Mouse (Mus musculus) left cerebral cortex, postnatal 25 days (tissue): ENCODE data around the gene Mxra8. TPM values are rescaled to one million over a fixed set of nuclear protein-coding genes. Genes with fewer than 3 reads are reported as not detected.
A peak's percentile ranks its signal among the peaks of the same experiment; 100 is the strongest.

Experiments used
- DNase-seq, 2 experiments: peaks; one replicate each; pipeline ENCODE4 v3.0.0; 2022; ENCODE audit warnings: low spot score in 2 of 2, mixed read lengths in 1 of 2
- intact Hi-C: fragments of 180-260 bp; cut with DNase I; formaldehyde crosslinking; loops from one replicate; pipeline ENCODE4 v1.15.1; 2025
- total RNA-seq, 2 experiments: library from RNA; stranded (reverse); gene quantifications; 2 replicates each; pipeline ENCODE4 v1.2.3; 2021

The Mxra8 gene
- total RNA-seq, 2 experiments from 2014 or later = 7.0 to 8.4 TPM

GRCm38 (mm10) chr4:155832321-155832720 is 7.2 kb upstream of the Mxra8 start:
- no peak for DNase-seq
- intact Hi-C loops = no loop called here

GRCm38 (mm10) chr4:155833234-155833633 is 6.2 kb upstream of the Mxra8 start:
- no peak for DNase-seq
- intact Hi-C loops = no loop called here

GRCm38 (mm10) chr4:155833836-155834235 is 5.6 kb upstream of the Mxra8 start:
- peak; percentile 73 to 82 for DNase-seq
- intact Hi-C loops = no loop called here

GRCm38 (mm10) chr4:155837404-155838010 is 2.0 kb upstream of the Mxra8 start:
- intact Hi-C loops = no loop called here
- DNase-seq = no peak

GRCm38 (mm10) chr4:155838187-155839153 is 1.0 kb upstream of the Mxra8 start:
- intact Hi-C loops = no loop called here
- no peak for DNase-seq

GRCm38 (mm10) chr4:155840076-155841002 is 859 bp downstream of the Mxra8 start:
- DNase-seq = no peak
- intact Hi-C loops = no loop called here

GRCm38 (mm10) chr4:155841003-155841454 is 1.5 kb downstream of the Mxra8 start:
- DNase-seq = peak in 1 of 2 experiments; percentile 29
- intact Hi-C loops = no loop called here

GRCm38 (mm10) chr4:155841651-155842270 is 2.3 kb downstream of the Mxra8 start:
- no peak for DNase-seq
- intact Hi-C loops = no loop called here

- no peak for DNase-seq
- intact Hi-C loops = no loop called here
Measured at GRCm38 (mm10) chr4:155843231-155843630, 3.8 kb downstream of the Mxra8 start.

- DNase-seq = peak; percentile 92 to 93
- intact Hi-C loops = no loop called here
Measured at GRCm38 (mm10) chr4:155846871-155847578, 7.5 kb downstream of the Mxra8 start, which contains the start of gene Dvl1. Gene Dvl1, plus strand, starts transcription at chr4:155847402.

GRCm38 (mm10) chr4:155847591-155848352 is 8.3 kb downstream of the Mxra8 start:
- DNase-seq = no peak
- intact Hi-C loops = no loop called here

- intact Hi-C loops = no loop called here
- DNase-seq = no peak
Measured at GRCm38 (mm10) chr4:155848434-155849095, 9.1 kb downstream of the Mxra8 start.

GRCm38 (mm10) chr4:155849391-155849790 is 9.9 kb downstream of the Mxra8 start:
- intact Hi-C loops = no loop called here
- no peak for DNase-seq

GRCm38 (mm10) chr4:155849792-155850451 is 10.4 kb downstream of the Mxra8 start:
- no peak for DNase-seq
- intact Hi-C loops = no loop called here

GRCm38 (mm10) chr4:155851368-155851767 is 11.9 kb downstream of the Mxra8 start:
- intact Hi-C loops = no loop called here
- DNase-seq = no peak

- intact Hi-C loops = no loop called here
- no peak for DNase-seq
Measured at GRCm38 (mm10) chr4:155851951-155852411, 12.5 kb downstream of the Mxra8 start.

GRCm38 (mm10) chr4:155853421-155853820 is 13.9 kb downstream of the Mxra8 start:
- DNase-seq = no peak
- intact Hi-C loops = no loop called here
